Mouse (Mus musculus) myocyte (in vitro differentiated cells): ENCODE results near the gene Bicd2.

Source experiments
- CEBPB ChIP-seq: IDR thresholded peaks from 2 replicates; pipeline ENCODE4 v1.6.1; 2011; ENCODE audit warnings: mild to moderate bottlenecking, moderate library complexity; ENCODE audit not compliant: poor library complexity, insufficient read depth, severe bottlenecking
- E2F4 ChIP-seq: IDR thresholded peaks from one replicate; pipeline ENCODE4 v1.6.1; 2011; ENCODE audit warnings: mild to moderate bottlenecking, control low read depth, moderate library complexity; ENCODE audit not compliant: insufficient read depth
- MAX ChIP-seq: IDR thresholded peaks from one replicate; pipeline ENCODE4 v1.6.1; 2011; ENCODE audit warnings: low read depth, mild to moderate bottlenecking, control low read depth
- MYOG ChIP-seq, 3 experiments: IDR thresholded peaks; one replicate each; pipeline ENCODE4 v1.6.1; 2011; ENCODE audit warnings: control low read depth in 2 of 3, low read depth in 2 of 3, mild to moderate bottlenecking in 2 of 3; ENCODE audit not compliant: insufficient read length in 2 of 3, control insufficient read depth in 1 of 3, insufficient read depth in 1 of 3
- POLR2A ChIP-seq: IDR thresholded peaks from one replicate; pipeline ENCODE4 v1.6.1; 2011; ENCODE audit warnings: low read depth, mild to moderate bottlenecking, control low read depth, moderate library complexity; ENCODE audit not compliant: insufficient read length
- POLR2AphosphoS2 ChIP-seq: IDR thresholded peaks from one replicate; pipeline ENCODE4 v1.6.1; 2011; ENCODE audit warnings: low read depth, control low read depth; ENCODE audit not compliant: insufficient read length
- REST ChIP-seq: IDR thresholded peaks from one replicate; pipeline ENCODE4 v1.6.1; 2011; ENCODE audit warnings: mild to moderate bottlenecking, control low read depth, moderate library complexity; ENCODE audit not compliant: insufficient read depth, insufficient read length
- SRF ChIP-seq: IDR thresholded peaks from one replicate; pipeline ENCODE4 v1.6.1; 2011; ENCODE audit warnings: low read depth; ENCODE audit not compliant: control insufficient read depth, insufficient read length
- TCF12 ChIP-seq: IDR thresholded peaks from one replicate; pipeline ENCODE4 v1.6.1; 2011; ENCODE audit warnings: mild to moderate bottlenecking, control low read depth; ENCODE audit not compliant: poor library complexity, insufficient read depth, severe bottlenecking
- TCF3 ChIP-seq: IDR thresholded peaks from one replicate; pipeline ENCODE4 v1.6.1; 2011; ENCODE audit warnings: low read depth, control low read depth; ENCODE audit not compliant: insufficient read length
- USF1 ChIP-seq: IDR thresholded peaks from one replicate; pipeline ENCODE4 v1.6.1; 2011; ENCODE audit warnings: low read depth, mild to moderate bottlenecking, control low read depth, moderate library complexity

DNA sequence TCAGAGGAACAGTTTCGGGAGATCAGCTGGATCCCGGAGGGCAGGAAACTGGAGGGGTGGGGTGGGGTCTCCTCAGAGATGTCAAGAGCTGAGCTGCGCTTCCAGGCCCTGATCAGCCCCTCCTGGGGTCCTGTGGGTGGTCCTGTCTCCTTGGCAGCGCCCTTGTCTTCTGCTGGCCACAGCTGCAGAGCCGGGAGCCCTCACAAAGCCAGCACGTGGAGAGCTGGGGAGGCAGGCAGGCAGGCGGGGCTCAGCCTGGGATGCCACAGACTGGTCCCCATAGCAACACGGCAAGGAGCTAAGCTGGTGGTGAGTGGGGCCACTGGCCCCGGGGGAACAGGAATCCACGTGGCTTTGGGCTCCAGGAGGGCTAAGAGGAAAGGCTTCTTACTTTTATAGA lies 21.3 kb upstream of the Bicd2 start, which contains the start of gene Fgd3:
- TF ChIP-seq TCF3 (no peak), POLR2A (peak; percentile 55), MAX (peak; percentile 78), POLR2AphosphoS2 (peak; percentile 42), USF1 (no peak), E2F4 (no peak), CEBPB (no peak), MYOG (IDR thresholded peaks at IDR 0.05; ENCODE audit: control insufficient read depth in 1 of 3, insufficient read depth in 1 of 3, insufficient read length in 2 of 3, low read depth in 2 of 3) (peak in 2 of 3 experiments; percentile 57 to 82), SRF (no peak), REST (no peak), TCF12 (no peak)
